Mouse (Mus musculus): ENCODE data around the gene Rcan2. TPM values are rescaled to one million over a fixed set of nuclear protein-coding genes. Genes with fewer than 3 reads are reported as not detected.

Gene Rcan2
- 100 to 1,000 TPM; 185 to 214 TPM for total RNA-seq (2021)
- long read RNA-seq, experiment 1, transcript Rcan2-201 (4 exons, 3,313 nt): major isoform, 66 of 143 reads
- long read RNA-seq, experiment 1, transcript Rcan2-204 (5 exons, 1,003 nt): minor isoform, 7 of 143 reads
- long read RNA-seq, experiment 1, transcript Rcan2-206 (5 exons, 2,914 nt): minor isoform, 38 of 143 reads
- long read RNA-seq, experiment 1, partial matches to known transcripts: 2 of 143 reads
- long read RNA-seq, experiment 1, other reads (novel, unspliced or antisense): 30 of 143 reads
- long read RNA-seq, experiment 2, transcript Rcan2-204 (5 exons, 1,003 nt): minor isoform, 7 of 118 reads
- long read RNA-seq, experiment 2, transcript Rcan2-201 (4 exons, 3,313 nt): major isoform, 46 of 118 reads
- long read RNA-seq, experiment 2, transcript Rcan2-206 (5 exons, 2,914 nt): minor isoform, 38 of 118 reads
- long read RNA-seq, experiment 2, partial matches to known transcripts: 27 of 118 reads
- long read RNA-seq, experiment 2, other reads (novel, unspliced or antisense): 0 of 118 reads

DNA sequence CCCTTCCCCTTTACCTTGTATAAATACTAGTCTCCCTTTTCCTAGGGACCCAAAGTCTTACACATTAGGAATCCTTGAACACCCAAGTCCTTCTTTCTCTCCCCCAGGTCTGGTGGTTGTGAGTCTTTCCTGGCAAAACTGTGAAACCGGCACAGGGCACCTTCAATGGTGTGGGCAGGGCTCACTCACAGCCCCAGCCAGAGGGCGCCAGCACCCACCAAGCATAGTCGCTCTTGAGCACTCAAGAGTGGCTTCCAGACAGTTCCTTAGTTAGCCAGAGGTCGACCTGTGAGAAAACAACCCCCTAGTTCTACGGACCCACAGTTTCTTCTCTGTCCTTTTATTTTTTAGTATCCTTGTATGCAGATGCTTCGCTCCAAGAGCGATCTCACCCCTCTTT is at the start of gene Rcan2:
Gene Rcan2, plus strand, starts transcription at position 275 of the 400 bp plus-strand sequence.
- DNase-seq (ENCODE audit: low spot score in 2 of 2): peak; percentile 70 to 82

DNA sequence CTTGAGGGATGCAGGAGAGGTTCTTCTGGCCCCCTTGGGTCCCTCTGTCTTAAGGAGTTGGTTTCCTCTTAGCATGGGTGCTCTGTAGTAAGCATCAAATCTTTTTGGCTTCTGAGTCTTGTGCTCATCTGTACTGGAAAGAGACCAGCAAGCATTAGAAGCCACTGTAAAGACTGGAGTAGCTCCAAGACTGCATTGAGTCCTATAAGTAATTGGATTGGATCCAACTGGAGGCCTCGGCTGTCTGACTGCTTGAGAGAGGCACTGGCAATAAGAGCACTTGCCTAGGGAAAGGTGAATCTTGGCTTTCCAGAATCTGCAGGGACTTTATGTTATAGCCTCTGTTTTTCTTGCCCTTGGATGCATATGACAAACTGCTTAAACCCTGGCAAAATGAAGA is 48.3 kb upstream of the Rcan2 start:
- no peak for DNase-seq (ENCODE audit: low spot score in 2 of 2)

DNA sequence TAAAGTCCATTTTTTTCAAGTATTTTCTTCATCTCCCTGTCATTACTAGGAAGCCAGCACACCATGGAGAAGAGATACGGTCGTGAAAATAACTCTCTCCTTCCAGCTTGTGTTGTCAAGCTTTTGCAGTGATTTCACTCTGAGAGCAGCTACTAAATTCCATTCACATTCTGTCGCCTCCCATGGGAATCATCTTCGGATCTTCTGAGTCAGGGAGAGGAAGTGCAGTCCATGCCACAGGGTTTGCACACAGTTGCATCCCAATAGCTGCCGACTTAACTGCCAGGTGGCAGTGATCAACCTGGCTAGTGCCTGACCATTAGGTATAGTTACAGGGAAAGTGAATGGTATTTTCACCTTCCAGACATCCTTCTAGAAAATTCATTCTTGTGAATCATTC is 46.5 kb upstream of the Rcan2 start:
- DNase-seq (ENCODE audit: low spot score in 2 of 2): no peak

DNA sequence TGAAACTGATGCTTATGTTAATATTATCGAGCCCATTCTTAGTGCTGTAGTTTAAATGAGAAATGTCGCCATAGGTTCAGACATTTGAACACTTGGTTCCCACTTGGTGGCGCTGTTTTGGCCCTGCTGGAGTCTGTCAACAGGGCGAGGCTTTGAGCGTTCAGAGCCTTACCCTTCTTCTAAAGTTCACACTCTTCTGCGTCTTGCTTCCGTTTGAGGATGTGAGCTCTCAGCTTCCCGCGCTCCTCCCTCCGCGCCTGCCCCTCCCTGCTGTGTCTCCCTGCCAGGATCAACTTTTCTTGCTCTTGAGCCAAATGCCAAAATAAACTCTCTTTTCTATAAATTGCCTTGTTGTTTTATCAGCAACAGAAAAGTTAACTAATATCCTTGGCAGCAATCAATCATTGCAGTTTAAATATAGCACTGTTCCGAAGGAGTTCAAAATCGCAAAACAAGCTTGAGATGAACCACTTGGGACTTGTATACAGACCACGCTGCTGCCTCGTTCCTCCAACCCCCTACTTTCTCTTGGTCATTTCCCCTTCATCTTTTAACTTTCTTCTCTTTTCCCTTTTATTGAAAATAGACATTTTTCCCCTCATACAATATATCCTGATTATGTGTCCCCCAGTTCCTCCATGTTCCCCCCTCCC is 42.4 kb upstream of the Rcan2 start:
- DNase-seq (ENCODE audit: low spot score in 2 of 2): no peak

DNA sequence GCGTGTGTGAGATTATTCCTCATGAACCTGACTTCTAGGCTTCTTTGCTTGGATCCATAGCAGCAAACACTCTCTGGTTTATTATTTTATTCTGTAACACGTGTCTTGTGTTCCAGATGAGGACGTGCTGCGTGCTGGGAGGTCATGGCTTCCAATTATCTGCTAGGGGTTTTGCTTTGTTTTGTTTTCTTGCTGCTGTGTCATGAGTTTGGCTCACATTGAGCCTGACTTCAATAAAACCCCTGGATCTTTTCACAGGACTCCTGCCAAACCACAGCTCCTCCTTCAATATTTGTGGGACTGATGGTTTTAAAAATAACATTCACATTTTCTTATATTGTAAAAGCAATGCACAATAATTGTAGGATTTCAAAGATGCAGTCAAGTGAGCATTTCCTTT is 16.6 kb upstream of the Rcan2 start:
- DNase-seq (ENCODE audit: low spot score in 2 of 2): no peak

DNA sequence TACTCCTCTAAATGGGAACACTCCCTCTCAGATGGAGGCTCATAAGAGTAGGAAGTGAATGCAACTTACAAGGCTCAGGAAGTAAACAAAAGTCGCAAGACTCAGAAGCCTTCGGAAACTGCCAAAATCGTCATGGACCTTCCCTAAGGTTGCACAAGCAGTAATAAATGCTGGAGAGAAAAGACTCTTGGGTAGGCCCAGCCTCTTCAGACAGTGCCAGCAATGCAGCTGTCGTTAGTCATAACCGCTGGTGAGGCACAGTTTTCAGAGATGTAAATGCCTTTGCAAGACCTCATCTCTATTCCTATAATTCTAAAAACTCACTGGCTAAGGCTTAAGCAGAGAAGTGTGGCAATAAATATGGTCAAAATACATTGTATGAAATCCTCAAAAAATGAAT is 12.9 kb upstream of the Rcan2 start:
- no peak for DNase-seq (ENCODE audit: low spot score in 2 of 2)

DNA sequence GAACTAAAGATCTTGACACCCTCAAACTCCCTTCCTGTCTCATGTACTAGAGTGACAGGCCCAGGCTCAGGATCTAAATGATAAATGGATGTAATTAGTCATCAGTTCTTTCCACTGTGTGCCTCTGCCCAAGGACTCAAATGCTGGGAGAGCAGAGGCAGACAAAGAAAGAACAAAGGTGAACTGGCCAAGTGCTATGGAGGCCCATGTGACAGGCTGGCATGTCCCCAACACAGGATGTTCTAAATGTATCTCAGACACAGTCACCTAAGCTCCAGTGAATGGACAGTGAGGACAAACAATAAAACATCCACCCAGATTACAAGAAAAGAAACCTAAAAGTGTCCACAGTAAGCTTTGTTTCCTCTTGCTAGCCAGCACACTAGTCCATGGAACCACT is 11.8 kb upstream of the Rcan2 start:
- no peak for DNase-seq (ENCODE audit: low spot score in 2 of 2)

DNA sequence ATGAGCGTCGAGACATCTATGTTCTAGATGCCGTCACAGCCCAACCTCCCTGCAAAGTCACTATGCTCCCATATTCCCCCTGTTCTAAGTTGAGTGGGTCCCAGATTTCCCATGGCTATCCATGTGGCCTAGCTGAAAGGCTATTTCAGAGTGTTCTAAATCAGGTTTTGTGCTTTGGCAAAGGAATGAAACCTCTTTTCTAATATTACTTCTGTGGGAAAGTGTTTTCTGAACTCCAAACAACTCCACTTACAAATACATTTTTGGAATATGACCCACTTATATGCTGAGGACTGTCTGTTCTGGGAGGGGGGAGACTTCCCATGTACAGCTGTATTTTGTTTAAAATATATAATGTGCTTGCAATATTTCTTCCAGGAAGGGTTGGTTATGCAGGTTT is 9.4 kb upstream of the Rcan2 start:
- DNase-seq (ENCODE audit: low spot score in 2 of 2): no peak

DNA sequence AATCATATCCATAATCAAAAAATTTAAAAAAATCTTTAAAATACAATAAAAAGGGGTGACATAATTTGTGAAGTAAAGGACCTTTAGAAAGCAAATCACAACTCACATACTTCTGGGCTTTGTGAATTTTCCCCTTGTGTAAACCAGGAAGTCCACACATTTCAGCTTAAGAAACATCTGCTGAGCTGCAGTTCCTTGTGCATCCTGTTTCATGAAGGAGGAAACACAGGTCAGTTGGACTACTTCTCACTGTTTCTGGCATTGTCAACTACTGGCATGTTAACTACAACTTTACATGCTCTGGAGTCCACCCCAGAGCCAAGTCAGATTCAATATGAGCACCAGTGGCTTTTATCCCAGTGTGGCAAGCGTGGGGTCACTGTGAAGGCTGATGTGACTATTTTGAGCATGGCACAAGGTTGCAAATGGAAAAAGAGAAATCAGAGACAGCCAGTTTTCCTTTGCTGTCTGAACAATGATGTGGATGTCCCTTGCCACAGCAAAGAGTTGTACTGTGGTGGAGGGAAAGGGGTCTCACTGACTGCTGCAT is 6.3 kb upstream of the Rcan2 start:
- DNase-seq (ENCODE audit: low spot score in 2 of 2): no peak

DNA sequence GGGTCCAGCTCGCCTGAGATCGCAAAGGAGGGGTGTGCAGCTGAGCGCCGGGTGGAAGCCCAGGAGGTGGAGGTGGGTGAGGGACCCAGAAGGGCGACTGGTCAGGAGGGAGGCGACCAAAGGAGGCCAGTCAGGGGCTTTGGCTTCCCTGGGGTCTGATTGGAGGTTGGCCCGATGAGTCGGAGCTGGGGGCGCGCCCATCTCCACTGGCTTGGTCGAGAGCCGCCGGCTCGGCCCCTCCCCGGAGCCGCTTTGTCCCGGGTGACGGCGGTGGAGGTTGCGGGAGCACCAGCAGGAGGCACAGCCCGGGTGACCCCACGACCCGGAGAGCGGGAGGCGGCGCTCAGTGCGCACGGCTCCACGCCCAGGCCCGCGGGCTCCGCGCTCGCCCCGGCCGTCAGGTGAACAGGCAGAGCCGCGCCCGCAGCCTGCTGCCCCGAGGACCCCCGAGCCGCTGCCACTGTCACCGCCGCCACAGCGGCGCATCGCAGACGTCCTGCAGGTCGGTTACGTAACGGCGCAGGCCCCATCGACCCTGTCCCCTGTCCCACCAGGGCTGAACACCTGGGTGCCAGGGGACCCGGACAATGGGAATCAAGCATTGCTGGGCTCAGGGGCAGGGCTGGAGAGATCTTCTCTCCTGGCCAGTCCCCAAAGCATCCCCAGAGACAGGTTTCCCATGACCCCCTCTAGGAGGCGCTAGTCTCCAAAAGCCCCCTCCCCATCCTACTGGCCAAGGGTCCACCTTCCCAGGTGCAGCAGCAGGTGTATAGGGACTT is 633 bp downstream of the Rcan2 start:
- peak; percentile 37 to 65 for DNase-seq (ENCODE audit: low spot score in 2 of 2)

DNA sequence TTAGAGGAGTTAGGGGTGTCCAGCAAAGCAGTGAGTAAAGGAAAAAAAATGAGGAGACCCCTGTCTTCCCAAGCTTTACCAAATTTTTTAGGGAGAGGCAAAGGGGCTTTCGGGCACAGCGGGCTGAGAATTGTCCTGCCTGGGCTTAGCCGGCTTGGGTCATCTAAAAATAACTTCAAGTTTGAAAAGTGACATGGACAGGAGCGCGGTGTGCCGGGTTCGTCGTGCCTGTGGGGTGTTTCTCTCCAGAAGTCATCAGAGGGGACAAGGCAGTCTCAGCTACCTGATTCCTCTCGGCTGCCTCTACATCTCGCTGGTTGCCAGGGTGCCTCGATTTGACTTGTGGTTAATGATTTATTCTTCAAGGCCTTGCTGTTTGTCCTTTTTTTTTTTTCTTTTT is 1.3 kb downstream of the Rcan2 start:
- DNase-seq (ENCODE audit: low spot score in 2 of 2): peak in 1 of 2 experiments; percentile 31

DNA sequence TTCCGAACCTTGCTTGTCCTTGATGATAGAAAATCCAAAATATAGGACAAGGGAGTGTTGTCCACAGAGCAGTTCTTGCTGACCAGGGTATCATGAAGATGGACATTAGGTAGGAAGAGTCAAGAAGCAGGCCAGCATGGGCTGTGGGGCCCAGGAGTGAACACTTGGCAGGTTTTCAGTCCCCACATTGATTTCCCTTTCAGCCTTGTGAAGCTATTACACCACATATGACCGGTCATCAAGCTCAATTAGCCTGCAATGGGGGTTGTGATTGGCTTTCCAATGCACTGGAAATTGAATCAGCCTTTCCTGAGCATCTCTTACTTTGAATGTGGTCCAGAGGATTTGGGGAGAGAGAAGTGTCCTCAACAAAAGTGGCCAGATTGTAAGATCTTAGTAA is 2.0 kb downstream of the Rcan2 start:
- no peak for DNase-seq (ENCODE audit: low spot score in 2 of 2)

DNA sequence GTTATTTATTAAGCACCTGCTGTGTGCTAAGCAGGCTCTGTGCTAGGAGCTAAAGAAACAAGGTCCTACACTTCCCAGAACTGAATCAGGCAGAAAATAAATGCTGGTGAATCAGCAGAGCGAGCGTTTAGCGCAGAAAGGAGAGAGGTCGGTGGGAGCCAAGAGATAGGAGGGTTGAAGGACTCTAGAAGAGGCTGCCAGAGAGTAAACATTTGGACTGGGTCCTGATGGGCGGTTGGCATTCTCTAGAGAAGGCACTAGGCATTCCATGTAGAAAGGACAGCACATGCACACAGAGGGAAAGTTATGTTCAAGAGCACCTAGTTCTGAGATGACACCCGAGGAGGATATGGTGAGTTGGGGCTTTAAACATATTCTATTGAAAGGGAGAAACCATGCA is 2.6 kb downstream of the Rcan2 start:
- no peak for DNase-seq (ENCODE audit: low spot score in 2 of 2)

DNA sequence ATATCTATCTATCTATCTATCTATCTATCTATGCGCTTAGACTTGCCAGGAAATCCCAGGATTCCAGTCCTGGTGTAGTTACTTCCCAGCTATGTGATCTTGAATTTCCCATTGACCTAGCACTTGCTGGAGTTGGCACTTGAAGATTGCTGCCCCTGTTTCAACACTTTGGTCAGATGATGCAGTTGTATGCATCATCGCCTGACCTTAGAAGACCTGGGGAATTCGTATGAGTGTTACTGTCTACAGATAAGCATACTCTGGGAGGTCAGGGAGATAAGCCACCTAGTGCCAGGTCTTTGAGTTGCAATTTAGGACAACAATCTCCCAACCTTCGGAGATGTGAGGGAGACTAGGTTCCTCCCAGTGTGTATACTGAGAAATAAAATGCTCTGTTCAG is 5.7 kb downstream of the Rcan2 start:
- no peak for DNase-seq (ENCODE audit: low spot score in 2 of 2)

DNA sequence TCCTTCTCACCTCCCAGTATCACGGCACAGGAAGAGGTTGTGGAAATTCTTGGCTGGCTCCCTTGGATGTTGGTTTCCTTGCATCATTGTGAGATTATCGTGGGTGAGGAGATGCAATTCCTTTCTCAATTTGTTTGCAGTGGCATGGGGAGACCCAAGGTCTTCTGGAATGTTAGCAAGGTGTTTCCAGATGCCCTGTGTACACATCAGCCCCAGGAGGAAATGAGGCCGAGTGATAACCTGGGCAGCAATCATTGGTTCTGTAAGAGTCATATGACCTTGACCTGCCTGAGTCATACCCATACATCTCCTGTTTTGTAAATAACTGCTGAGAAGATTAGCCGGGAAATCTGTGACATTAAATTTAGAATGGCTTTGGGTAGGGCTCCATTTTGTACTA is 10.3 kb downstream of the Rcan2 start:
- DNase-seq (ENCODE audit: low spot score in 2 of 2): no peak

DNA sequence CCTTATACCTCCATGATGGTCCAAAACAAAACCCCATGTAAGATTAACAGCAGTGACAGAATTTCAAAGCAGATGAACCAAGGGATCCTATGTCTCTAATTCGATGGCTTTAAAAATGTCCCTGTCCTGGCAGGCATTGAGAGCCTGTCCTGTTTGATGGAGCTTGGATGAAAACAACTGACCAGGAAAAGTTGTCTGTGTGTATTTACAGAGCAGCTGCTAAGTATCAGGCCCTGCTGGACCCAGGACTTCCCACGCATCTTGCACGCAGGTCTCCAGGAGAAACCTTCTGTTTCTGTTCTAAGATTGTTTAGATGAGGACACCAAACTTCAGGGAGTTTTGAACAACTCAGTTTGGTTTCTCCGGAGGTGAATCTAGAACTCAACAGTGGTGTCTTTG is 14.2 kb downstream of the Rcan2 start:
- no peak for DNase-seq (ENCODE audit: low spot score in 2 of 2)

DNA sequence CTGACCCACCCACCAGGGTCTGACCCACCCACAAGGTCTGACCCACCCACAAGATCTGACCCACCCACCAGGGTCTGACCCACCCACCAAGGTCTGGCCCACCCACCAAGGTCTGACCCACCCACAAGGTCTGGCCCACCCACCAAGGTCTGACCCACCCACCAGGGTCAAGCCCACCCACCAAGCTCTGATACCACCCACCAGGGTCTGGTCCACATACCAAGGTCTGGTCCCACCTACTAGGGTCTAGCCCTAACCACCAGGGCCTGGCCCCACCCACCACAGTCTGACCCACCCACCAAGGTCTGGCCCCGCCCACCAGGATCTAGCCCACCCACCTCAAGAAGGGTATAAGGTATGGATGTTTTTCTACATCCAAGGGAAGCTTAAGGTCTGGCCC is 15.3 kb downstream of the Rcan2 start:
- no peak for DNase-seq (ENCODE audit: low spot score in 2 of 2)

DNA sequence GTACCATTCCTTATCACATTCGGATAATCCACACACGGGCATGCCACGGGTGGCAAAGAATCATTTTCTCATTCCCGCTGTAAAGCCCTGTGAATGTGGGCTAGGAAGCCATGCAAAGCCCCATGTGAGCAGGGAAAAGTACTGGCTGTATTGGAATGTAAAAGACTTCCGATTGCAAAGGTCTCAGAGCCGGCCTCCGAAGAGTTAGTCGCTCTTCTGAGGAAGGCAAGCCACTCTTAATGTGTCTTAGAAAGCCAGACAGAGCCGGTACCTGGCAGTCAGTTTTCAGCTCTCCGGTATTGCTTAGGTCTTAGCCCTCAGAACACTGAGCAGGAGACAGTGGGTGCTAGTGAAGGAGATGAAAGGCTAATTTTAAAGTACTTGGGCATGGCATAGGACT is 16.0 kb downstream of the Rcan2 start:
- no peak for DNase-seq (ENCODE audit: low spot score in 2 of 2)

DNA sequence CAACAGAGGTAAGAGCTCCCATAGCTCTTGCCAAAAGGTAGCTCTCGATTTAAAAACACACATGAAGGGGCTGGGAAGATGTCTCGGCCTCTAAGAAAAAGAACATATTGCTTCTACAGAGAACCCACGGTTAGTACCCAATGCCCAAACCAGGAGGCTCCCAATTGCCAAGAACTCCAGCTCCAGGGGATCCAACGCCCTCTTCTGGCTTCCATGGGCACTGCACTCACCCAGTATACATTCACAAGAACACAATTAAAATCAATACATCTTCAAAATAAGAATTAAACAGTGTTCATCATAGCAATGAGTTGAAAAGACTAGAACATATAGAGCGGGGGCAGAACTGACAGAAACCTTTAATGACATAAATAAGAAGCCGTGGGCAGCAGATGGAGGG is 17.2 kb downstream of the Rcan2 start:
- DNase-seq (ENCODE audit: low spot score in 2 of 2): no peak

DNA sequence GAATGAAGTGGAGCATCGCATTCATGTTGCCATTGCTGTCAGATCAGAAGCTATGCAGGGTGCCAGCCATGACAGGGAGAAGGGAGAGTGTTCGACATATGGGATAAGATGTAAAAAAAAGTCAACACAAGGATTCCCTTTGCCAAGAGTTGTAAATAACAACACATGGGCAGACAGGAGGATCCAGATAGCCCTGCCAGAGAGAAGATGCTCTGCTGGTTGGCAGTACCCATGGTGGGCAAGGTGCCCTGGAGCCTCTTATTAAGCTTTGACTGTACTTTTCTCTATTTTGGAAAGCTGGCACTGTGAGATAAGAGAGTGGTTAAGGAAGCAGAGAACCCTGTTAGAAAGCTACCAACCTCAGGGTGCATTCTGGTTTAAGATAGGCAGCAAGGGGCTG is 19.8 kb downstream of the Rcan2 start:
- DNase-seq (ENCODE audit: low spot score in 2 of 2): no peak

DNA sequence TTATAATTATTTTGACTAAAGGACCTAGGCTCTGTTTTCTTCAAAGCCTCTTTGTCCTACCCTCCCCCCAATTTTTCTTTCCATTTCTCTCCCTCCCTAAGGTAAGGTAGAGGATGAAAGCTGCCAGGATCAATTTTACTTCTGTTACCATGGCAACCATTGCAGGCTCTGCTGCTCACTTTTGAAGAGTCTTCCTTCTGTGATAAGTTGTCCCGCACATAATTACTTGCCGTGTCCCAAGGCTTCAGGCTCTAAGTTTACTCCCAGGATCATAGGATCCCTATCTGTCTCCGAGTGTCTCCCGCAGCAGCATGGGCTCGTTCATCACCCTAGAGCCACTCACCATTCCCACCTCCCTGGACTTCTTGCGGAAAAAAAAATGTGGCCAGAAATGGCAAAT is 21.1 kb downstream of the Rcan2 start:
- no peak for DNase-seq (ENCODE audit: low spot score in 2 of 2)

DNA sequence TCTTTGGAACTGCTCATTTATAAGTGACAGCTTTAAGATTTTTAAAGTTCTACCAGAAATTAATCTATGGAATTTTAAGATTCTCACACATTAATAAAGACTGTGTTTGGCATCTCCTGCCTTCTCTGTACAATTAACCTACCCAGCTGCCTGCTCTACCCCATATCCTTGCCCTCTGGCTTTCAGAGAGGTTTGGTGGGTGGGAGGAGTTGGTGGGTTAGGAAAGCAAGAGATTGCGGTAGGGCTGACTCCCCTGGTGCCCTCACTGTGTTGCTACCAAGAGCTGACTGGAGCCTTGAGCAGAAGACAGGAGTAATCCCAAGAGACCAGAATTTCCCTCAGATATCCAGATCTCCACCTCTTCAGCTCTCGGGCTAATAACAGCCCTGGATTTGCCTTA is 21.5 kb downstream of the Rcan2 start:
- no peak for DNase-seq (ENCODE audit: low spot score in 2 of 2)

Measured in left cerebral cortex, adult 18-20 months (tissue).